Mouse (Mus musculus): ENCODE measurements around the gene Glp1r.

DNA sequence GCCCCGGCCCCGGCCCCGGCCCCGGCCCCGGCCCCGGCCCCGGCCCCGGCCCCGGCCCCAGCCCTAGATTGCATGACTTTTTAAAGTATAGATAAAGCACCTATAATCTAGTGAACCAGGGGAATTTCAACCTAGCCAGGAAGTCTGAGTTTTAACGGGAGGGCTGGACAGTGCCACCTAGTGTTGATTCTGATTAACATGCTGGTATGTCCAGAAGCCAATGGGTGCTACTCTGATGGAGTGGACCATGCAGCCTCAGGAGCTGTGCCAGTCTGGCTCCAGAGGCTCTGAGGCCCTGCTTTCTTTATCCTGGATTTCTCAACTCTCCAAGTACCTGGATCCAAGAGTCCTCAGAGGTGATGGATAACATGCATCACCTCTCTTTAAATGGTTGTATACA lies 88.6 kb downstream of the Glp1r start:
- peak; percentile 75 for TF ChIP-seq CTCF (IDR thresholded peaks at IDR 0.05)
- TF ChIP-seq EP300 (IDR thresholded peaks at IDR 0.05), result no peak

All from lung, postnatal 0 days (tissue).